Mouse (Mus musculus): ENCODE measurements around the gene Fkbp11. TPM values are rescaled to one million over a fixed set of nuclear protein-coding genes. Genes with fewer than 3 reads are reported as not detected.
A peak's percentile ranks its signal among the peaks of the same experiment; 100 is the strongest.

Fkbp11 gene
- polyA plus RNA-seq, 1 experiment from 2014 or later: 8.9 TPM

DNA sequence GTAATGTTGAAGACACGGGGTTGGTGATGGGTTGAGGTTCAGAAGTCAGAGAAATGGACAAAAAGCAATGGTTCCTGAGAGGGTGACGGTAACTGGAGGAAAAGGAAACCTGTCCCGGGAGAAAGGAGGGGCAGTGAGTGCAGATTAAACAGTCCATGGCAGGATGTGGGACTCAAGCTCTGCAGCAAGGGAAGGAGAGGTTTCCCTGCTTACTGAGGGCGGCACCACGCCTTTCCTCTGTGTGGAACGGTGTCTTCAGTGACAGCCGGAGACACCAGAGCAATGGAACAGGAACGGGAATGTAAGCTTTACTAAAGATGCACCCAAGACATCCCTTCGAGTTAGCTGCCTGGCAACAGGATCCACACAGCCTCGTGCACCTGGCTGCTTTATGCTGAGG is 8.5 kb upstream of the Fkbp11 start:
- no peak overlapping the region for H3K4me3 ChIP-seq
- H3K27me3 ChIP-seq (replicated peaks): no peaks in the 10 kb centered on the region
- H3K36me3 ChIP-seq: peaks cover 58% of the 10 kb centered on the region
- H3K4me1 ChIP-seq: no peaks in the 10 kb centered on the region
- no peaks in the 10 kb centered on the region for H3K9me3 ChIP-seq
- H3K9ac ChIP-seq: no peak overlapping the region
- H3K4me2 ChIP-seq (replicated peaks): no peak overlapping the region
- H3K27ac ChIP-seq: no peak overlapping the region
- WGBS: 93% methylated on average over 10 of the region's 10 CpGs
- no peak for ATAC-seq (ENCODE audit: low FRiP score, low read depth)

DNA sequence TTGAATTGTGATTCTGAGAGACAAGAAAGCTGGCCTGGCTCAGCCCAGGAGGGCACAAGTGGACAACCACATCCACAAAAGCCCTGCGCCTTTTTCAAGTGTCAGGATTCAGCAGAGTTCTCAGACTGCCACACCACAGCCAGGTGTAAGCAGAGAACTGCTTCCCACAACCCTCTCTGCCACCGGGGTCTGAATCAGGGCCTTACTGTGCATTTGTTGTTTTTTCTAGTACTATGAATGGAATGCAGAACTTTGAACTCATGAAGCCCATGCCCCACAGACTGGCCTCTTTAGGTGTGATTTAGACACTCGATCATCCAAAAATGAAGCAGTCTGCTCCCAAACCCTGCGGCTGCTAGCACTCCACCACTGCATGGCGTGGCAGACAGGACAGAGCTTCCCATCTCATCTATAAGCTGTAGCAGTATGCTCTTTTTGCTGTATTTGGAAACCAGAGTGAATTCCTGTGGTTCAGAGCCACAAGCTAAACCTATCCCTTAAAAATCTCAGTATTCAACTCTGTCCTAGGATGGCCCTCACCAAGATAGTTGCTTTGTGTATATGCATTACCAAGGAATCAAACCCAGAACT is 6.1 kb upstream of the Fkbp11 start:
- no peaks in the 10 kb centered on the region for H3K9me3 ChIP-seq
- no peak for ATAC-seq (ENCODE audit: low FRiP score, low read depth)
- H3K9ac ChIP-seq: no peak overlapping the region
- no peak overlapping the region for H3K27ac ChIP-seq
- H3K4me1 ChIP-seq: no peaks in the 10 kb centered on the region
- no peaks in the 10 kb centered on the region for H3K27me3 ChIP-seq (replicated peaks)
- WGBS: 89% methylated on average over 5 of the region's 5 CpGs
- H3K36me3 ChIP-seq: peaks cover 34% of the 10 kb centered on the region
- no peak overlapping the region for H3K4me3 ChIP-seq
- no peak overlapping the region for H3K4me2 ChIP-seq (replicated peaks)

DNA sequence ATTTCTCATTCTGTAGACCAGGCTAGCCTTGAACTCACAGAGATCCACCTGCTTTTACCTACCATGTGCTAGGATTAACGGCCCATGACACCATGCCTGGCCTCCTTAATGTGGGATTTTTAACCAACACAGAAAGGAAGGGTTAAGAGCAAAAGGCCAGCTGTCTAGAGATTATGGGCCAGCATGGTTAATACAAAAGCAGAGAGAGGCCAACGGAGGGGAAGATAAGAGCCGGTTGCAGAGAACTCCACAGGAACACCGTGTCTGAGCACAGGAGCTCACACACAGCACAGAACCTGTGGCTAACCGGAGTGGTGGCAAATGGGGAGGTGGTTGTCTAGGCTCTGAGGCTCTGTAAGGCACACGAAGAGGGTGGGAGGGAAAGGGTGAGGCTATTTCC is 5.4 kb upstream of the Fkbp11 start:
- WGBS: 79% methylated on average over 6 of the region's 6 CpGs
- Histone ChIP-seq H3K27me3 (replicated peaks) (no peaks in the 10 kb centered on the region), H3K27ac (no peak overlapping the region), H3K36me3 (peaks cover 27% of the 10 kb centered on the region), H3K4me3 (no peak overlapping the region), H3K9me3 (no peaks in the 10 kb centered on the region), H3K4me2 (replicated peaks) (no peak overlapping the region), H3K4me1 (0 out of 2 replicates have a peak, but pooled peaks cover 1% of the 10 kb centered on the region), H3K9ac (no peak overlapping the region)
- no peak for ATAC-seq (ENCODE audit: low FRiP score, low read depth)

DNA sequence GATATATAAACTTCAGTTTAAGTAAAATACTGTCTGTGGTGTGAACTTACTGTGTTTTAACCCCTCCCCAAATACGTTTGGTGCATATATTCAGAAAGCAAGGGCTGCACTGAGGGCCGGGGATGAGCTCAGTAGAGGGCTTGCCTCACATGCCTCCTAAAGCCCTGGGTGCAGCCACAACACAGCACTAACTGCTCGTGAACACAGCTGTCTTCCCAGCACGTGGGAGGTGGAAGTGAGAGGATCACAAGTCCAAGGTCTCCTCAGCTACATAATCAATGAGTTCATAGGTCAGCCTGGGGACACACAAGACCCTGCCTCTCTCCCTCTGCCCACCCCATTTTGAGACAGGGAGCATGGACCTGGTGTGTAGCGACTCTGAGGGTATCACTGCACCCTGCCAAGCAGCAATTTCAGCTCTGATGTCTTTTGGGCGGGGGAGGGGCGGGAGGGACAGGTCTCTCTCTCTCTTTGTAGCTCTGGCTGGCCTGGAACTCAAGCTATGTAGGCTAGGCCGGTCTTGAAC is 4.1 kb upstream of the Fkbp11 start:
- no peak for ATAC-seq (ENCODE audit: low FRiP score, low read depth)
- Histone ChIP-seq H3K4me2 (replicated peaks) (no peak overlapping the region), H3K9me3 (no peaks in the 10 kb centered on the region), H3K4me3 (no peak overlapping the region), H3K9ac (no peak overlapping the region), H3K4me1 (peaks cover 14% of the 10 kb centered on the region), H3K27ac (no peak overlapping the region), H3K36me3 (peaks cover 15% of the 10 kb centered on the region), H3K27me3 (replicated peaks) (no peaks in the 10 kb centered on the region)
- WGBS: 60% methylated on average over 8 of the region's 8 CpGs

DNA sequence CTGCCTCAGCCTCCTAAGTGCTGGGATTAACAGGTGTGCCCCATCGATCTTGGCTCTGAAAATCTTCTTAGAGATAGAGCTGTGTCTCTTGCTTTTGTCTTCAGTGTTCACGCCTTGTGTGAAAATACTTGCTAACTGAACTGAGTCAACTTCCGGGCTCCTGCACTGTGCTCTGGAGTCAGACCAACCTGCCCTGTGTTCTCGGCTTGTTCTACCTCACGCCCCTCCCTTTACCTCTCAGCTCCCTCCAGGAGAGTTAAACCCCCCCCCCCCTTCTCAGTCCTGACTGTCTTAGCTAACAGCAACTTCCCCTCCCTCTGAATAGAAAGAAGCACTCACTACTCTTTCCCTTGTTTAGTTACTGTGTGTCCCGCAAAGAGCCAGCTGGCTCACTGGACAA is 2.8 kb upstream of the Fkbp11 start:
- ATAC-seq (ENCODE audit: low FRiP score, low read depth): no peak
- Histone ChIP-seq H3K4me2 (replicated peaks) (no peak overlapping the region), H3K4me1 (peaks cover 19% of the 10 kb centered on the region), H3K36me3 (peaks cover 2% of the 10 kb centered on the region), H3K9ac (no peak overlapping the region), H3K27me3 (replicated peaks) (peaks cover 9% of the 10 kb centered on the region; the same call in 1 of the 2 replicates), H3K9me3 (no peaks in the 10 kb centered on the region), H3K4me3 (no peak overlapping the region), H3K27ac (no peak overlapping the region)
- WGBS: 86% methylated on average over 6 of the region's 6 CpGs

DNA sequence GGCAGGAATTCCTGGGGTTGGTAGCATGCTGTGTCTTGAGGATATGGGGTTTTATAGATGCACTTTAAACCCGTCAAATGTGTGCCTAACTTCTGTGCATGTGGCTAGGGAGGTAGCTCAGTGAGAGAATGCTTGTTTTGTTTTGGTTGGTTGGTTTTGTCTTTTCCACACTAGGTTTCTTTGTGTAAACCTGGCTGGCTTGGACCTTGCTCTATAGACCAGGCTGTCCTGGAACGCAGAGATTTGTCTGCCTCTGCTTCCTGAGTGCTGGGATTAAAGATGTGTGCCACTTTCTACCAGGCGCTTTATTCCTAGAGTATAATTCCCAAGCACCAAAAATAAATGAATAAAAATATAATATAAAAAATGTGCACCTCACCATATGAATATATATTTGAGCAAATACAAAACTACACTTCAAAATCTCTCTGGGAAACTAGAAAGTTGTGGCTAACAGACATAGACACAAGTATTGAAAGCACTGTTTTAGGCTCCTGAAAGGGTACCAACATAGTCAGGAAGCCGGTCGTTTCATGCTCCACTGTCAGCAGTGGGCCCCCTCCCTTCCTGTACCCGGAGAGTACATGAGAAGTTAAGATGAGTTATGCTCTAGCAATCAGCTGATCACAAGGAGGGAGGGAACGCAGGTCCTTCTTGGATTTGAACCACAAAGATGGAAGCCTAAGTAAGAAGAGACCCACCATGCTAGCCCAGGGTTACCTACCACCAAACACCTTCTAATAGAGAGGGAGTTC is 2.0 kb upstream of the Fkbp11 start:
- no peak overlapping the region for H3K9ac ChIP-seq
- no peak for ATAC-seq (ENCODE audit: low FRiP score, low read depth)
- 67% methylated on average over 7 of the region's 7 CpGs for WGBS
- H3K27ac ChIP-seq: no peak overlapping the region
- H3K9me3 ChIP-seq: no peaks in the 10 kb centered on the region
- peaks cover 19% of the 10 kb centered on the region for H3K4me1 ChIP-seq
- H3K27me3 ChIP-seq (replicated peaks): peaks cover 9% of the 10 kb centered on the region; the same call in 1 of the 2 replicates
- no peak overlapping the region for H3K4me3 ChIP-seq
- no peak overlapping the region for H3K4me2 ChIP-seq (replicated peaks)
- no peaks in the 10 kb centered on the region for H3K36me3 ChIP-seq

DNA sequence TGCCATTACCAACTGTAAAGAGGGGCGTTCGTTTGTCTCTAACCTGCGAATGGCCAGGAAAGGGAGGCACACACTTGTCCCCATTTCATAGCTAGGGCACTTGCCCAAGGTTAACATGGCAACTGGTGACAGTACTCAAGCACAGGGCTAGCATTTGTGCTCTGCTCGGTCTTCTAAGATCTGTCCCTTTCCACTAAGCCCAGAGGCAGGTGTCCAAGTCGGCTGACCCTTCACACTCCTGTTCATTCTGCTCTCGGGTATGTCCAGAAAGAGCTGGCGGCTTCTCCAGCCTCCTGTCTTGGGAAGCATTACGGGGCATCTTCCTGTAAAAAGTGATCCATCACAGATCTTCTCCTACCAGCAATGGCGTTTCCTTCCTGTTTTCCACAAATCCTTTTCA is 368 bp upstream of the Fkbp11 start:
- no peak for ATAC-seq (ENCODE audit: low FRiP score, low read depth)
- peak overlapping the region; percentile 93 for H3K4me2 ChIP-seq (replicated peaks)
- no peak overlapping the region for H3K9ac ChIP-seq
- peaks cover 9% of the 10 kb centered on the region; the same call in 1 of the 2 replicates for H3K27me3 ChIP-seq (replicated peaks)
- no peak overlapping the region for H3K27ac ChIP-seq
- peak overlapping the region; percentile 42; the same call in 1 of the 2 replicates for H3K4me3 ChIP-seq
- H3K4me1 ChIP-seq: peaks cover 19% of the 10 kb centered on the region
- 42% methylated on average over 9 of the region's 9 CpGs for WGBS
- H3K36me3 ChIP-seq: no peaks in the 10 kb centered on the region
- H3K9me3 ChIP-seq: no peaks in the 10 kb centered on the region

DNA sequence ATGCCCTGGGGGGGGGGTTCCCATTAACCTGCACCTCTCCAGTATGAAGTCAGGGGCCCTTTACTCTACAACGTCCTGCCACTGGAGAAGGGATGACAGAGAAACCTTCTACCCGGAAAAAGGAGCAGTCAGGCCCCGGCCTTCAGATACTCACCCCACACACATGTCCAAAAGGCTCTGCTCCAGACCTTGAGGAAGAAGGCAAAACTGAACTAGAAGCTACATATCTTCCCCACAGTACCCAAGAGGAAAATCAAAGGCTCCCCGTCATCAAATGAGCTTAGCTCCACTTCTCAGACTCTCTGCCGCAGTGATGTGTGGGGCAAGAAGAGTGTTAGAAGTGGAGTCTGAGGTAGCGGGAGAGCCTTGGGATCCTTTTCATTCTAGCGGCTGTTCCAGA is 1.3 kb downstream of the Fkbp11 start:
- WGBS: 39% methylated on average over 7 of the region's 7 CpGs
- Histone ChIP-seq H3K4me2 (replicated peaks) (peak overlapping the region; percentile 93), H3K4me3 (0 out of 2 replicates have a peak overlapping the region, but pooled peaks have one; percentile 42), H3K27ac (no peak overlapping the region), H3K4me1 (peaks cover 19% of the 10 kb centered on the region), H3K36me3 (no peaks in the 10 kb centered on the region), H3K9me3 (no peaks in the 10 kb centered on the region), H3K9ac (no peak overlapping the region), H3K27me3 (replicated peaks) (peaks cover 9% of the 10 kb centered on the region; the same call in 1 of the 2 replicates)
- ATAC-seq (ENCODE audit: low FRiP score, low read depth): no peak

DNA sequence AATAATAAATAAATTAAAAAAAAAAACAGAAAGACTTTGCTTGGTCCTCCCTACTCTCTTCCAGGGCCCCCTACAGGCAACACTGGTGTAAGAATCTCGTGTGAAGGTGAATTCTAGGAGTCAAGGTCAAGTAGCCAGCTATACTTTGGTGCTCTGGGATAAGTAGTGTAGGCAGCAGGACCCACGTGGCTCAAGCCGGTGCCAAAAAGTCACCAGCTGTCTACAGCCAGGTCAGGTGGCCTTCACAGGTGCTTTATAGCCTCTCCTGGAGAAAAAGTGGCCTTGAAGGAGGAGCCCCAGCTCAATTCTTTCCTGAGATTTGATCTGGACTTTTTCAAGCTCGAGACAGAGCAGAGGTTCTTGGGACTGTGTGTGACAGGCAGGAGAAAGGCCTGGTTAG is 1.9 kb downstream of the Fkbp11 start:
- Histone ChIP-seq H3K9me3 (no peaks in the 10 kb centered on the region), H3K27ac (no peak overlapping the region), H3K27me3 (replicated peaks) (peaks cover 9% of the 10 kb centered on the region; the same call in 1 of the 2 replicates), H3K4me1 (peaks cover 19% of the 10 kb centered on the region), H3K4me3 (no peak overlapping the region), H3K4me2 (replicated peaks) (peak overlapping the region; percentile 93; the same call in 1 of the 2 replicates), H3K9ac (no peak overlapping the region), H3K36me3 (no peaks in the 10 kb centered on the region)
- no peak for ATAC-seq (ENCODE audit: low FRiP score, low read depth)
- 80% methylated on average over 4 of the region's 4 CpGs for WGBS

DNA sequence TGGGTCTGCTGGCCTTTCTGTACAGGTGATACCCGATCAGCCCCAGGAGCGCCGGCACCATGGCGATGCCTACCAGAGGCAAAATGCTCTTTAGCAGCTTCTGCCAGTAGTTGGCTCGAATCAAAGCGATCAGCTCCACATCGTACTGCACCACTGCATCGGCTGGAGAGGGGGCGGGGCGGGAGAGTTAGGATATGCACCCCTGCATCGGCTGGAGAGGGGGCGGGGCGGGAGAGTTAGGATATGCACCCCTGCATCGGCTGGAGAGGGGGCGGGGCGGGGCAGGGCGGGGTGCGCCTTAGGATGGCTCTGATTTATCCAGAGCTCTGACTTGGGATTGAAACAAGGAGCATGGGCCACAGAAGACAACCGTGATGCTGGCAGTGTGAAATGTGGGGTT is 3.6 kb downstream of the Fkbp11 start:
- 30% methylated on average over 19 of the region's 19 CpGs for WGBS
- Histone ChIP-seq H3K4me3 (no peak overlapping the region), H3K4me2 (replicated peaks) (peak overlapping the region; percentile 23; the same call in 1 of the 2 replicates), H3K4me1 (peaks cover 19% of the 10 kb centered on the region), H3K27me3 (replicated peaks) (peaks cover 9% of the 10 kb centered on the region; the same call in 1 of the 2 replicates), H3K9me3 (no peaks in the 10 kb centered on the region), H3K27ac (no peak overlapping the region), H3K9ac (no peak overlapping the region), H3K36me3 (no peaks in the 10 kb centered on the region)
- no peak for ATAC-seq (ENCODE audit: low FRiP score, low read depth)

DNA sequence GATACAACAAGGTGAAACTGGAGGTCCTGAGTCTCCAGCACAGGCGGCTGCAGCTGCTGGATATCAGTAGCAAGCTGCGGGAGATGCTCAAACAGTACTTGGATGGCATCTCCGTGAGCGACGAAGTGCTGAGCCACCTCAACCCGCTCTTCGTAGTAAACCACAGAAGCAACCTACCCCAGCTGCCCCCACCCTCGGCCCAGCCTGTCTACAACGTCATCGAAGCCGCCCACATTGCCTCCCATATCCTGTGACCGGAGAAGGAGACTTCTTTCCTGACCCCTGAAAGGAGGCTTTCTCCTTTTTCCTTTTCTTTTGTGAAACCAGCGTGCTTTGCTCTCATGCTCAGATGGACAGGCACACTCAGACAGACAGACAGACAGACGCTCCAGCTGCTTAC is 5.1 kb downstream of the Fkbp11 start:
- Histone ChIP-seq H3K4me2 (replicated peaks) (no peak overlapping the region), H3K36me3 (no peaks in the 10 kb centered on the region), H3K9me3 (no peaks in the 10 kb centered on the region), H3K9ac (no peak overlapping the region), H3K4me3 (no peak overlapping the region), H3K27ac (no peak overlapping the region), H3K4me1 (peaks cover 12% of the 10 kb centered on the region), H3K27me3 (replicated peaks) (peaks cover 9% of the 10 kb centered on the region; the same call in 1 of the 2 replicates)
- no peak for ATAC-seq (ENCODE audit: low FRiP score, low read depth)
- WGBS: 69% methylated on average over 14 of the region's 14 CpGs

DNA sequence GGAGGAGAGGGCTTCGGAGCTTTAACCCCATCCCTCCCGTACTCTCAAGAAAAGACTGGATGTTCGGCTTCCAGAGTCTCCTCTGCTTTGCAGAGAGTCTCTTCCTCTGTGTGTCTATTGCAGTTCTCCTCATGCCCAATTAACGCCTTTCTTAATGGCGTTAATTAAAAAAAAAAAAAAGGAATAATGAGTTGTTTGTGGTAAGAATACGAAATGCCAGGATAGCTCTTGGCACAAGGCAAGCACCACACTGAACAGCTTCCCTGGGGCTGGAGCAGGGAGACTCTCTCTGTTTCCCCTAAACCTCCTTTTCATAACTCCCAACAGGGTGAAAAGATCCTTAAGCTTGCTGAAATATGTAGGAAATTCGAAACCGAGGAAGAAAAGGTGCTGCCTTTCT is 5.8 kb downstream of the Fkbp11 start:
- 86% methylated on average over 8 of the region's 8 CpGs for WGBS
- Histone ChIP-seq H3K27me3 (replicated peaks) (peaks cover 9% of the 10 kb centered on the region; the same call in 1 of the 2 replicates), H3K27ac (no peak overlapping the region)

More for the DNA sequence above, 5.8 kb downstream of the Fkbp11 start:
- no peak overlapping the region for H3K9ac ChIP-seq
- H3K4me2 ChIP-seq (replicated peaks): no peak overlapping the region
- ATAC-seq (ENCODE audit: low FRiP score, low read depth): no peak
- no peak overlapping the region for H3K4me3 ChIP-seq
- H3K9me3 ChIP-seq: no peaks in the 10 kb centered on the region
- H3K4me1 ChIP-seq: peaks cover 6% of the 10 kb centered on the region
- H3K36me3 ChIP-seq: no peaks in the 10 kb centered on the region
